ENCODE assay signal across 9 mouse cellular contexts in the genomic region with DNA sequence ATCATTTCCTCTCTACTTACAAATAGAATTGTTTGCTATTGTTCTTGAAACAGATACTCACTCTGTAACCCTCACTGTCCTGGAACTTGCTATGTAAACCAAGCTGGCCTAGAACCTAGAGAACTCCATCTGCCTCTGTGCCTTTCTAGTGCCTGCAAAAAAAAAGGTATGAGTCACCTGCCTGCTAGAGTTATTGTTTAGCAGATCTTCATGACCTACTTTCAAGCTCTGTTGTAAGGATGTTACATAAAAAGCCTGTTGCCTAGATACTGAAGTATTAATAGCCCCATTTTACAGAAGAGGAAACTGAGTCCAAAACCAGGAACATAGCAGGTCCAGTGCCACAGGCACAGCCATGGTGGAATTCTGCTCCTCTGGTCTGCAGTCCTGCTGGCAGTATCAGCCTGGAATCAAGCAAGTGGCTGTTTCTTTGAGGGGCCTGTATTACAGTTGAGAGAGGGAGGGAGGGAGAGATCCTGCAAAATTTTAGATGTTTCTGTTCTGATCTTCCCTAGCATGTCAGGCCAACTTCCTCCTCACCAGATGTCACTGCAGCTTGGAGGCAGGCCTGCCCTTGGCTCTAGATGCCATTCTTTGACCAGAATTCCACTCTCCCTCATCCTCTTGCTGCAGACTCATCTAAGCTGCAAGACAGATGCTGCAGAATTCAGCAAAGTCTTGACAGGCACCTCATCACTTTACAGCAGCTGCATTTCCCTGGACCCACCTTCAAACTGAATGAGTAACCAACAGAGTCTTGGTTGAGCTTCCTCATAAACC.
A peak's percentile ranks its signal among the peaks of the same experiment; 100 is the strongest.
DNase-seq lines count a peak whose midpoint lies in the region; TF ChIP-seq lines count a peak whose summit lies in the region.
"Had no signal": no experiment of that assay in that cellular context is flagged by ENCODE, and none has a peak within 500 bp of the region (broad histone marks: within the 10 kb centered on the region; RNA-seq: fewer than 3 reads in every experiment).

No protein-coding gene starts in this region.

- dilution Hi-C loops in CH12.LX (cut with MboI; ENCODE audit: extremely low pct_ligation_motif_present, extremely low pct_unique_long_range_greater_than_20kb, low sequenced_read_pairs) = no loop called here

- intact Hi-C loops in heart, adult 2 months (cut with DNase I) = no loop called here

- H3K9me3 ChIP-seq in CH12.LX (replicated peaks; ENCODE audit: low read length) = no peaks in the 10 kb centered on the region

- no peak overlapping the region for H3K4me2 ChIP-seq in CH12.LX (ENCODE audit: insufficient read depth, low read depth, poor library complexity, severe bottlenecking)
- H3K4me2 ChIP-seq in myocyte (ENCODE audit: low read depth) = no peak overlapping the region

- DNase-seq in layer of hippocampus, adult 11-12 months (ENCODE audit: low spot score) = peak; percentile 52
- no peak for DNase-seq in layer of hippocampus, postnatal 25 days (ENCODE audit: extremely low spot score in 1 of 2, low spot score in 1 of 2)
- peak; percentile 44 for DNase-seq in CH12.LX (ENCODE audit: extremely low read depth)
- peak; percentile 84 for DNase-seq in brain, adult 2 months (ENCODE audit: low read depth, low spot score)
- no peak for DNase-seq in heart, adult 2 months
- DNase-seq in kidney, adult 18-20 months = no peak
- DNase-seq in adrenal gland, postnatal 10 days = no peak

- H3K4me3 ChIP-seq in CH12.LX (replicated peaks in 1 of 3; ENCODE audit: low read depth in 2 of 3, low read length in 2 of 3, poor library complexity in 1 of 3) (no peak overlapping the region), myocyte (no peak overlapping the region)
- H3K4me3 ChIP-seq in heart, adult 2 months = no peak overlapping the region

- peaks cover 6 to 49% of the 10 kb centered on the region in 2 experiments; a peak in 3 of 4 replicates for H3K4me1 ChIP-seq in CH12.LX (ENCODE audit: control insufficient read depth in 1 of 2, insufficient read depth in 2 of 2)
- H3K4me1 ChIP-seq in heart, adult 2 months (ENCODE audit: control insufficient read depth, insufficient read depth, low read length) = peaks cover 1% of the 10 kb centered on the region; the same call in 1 of the 2 replicates

- no peaks in the 10 kb centered on the region for H3K27me3 ChIP-seq in CH12.LX (replicated peaks)
- no peaks in the 10 kb centered on the region for H3K27me3 ChIP-seq in myocyte (ENCODE audit: control insufficient read depth, insufficient read depth, insufficient read length)
- no peaks in the 10 kb centered on the region for H3K27me3 ChIP-seq in heart, adult 2 months (ENCODE audit: control insufficient read depth, insufficient read depth, low read length)

- TF ChIP-seq CTCF in CH12.LX (conservative IDR thresholded peaks at IDR 0.05 in 1 of 2, IDR thresholded peaks at IDR 0.05 in 1 of 2; ENCODE audit: low read depth in 2 of 2, low read length in 2 of 2) = no peak
- no peak for TF ChIP-seq CTCF in heart, adult 2 months (IDR thresholded peaks at IDR 0.05)

- no peak for TF ChIP-seq EP300 in CH12.LX (IDR thresholded peaks at IDR 0.05; ENCODE audit: low read length)
- no peak for TF ChIP-seq EP300 in heart, adult 2 months (IDR thresholded peaks at IDR 0.05; ENCODE audit: insufficient read depth, low read depth, low read length)

- H3ac ChIP-seq in myocyte (ENCODE audit: control insufficient read depth, insufficient read length) = no peak overlapping the region

- in situ Hi-C loops in CH12.LX (cut with MboI; ENCODE audit: low pct_ligation_motif_present, low pct_unique_long_range_greater_than_20kb, low sequenced_read_pairs) = no loop called here

- no peak for TF ChIP-seq POLR2A in CH12.LX (IDR thresholded peaks at IDR 0.05; ENCODE audit: low read depth, low read length)
- TF ChIP-seq POLR2A in myocyte (IDR thresholded peaks at IDR 0.05; ENCODE audit: insufficient read length, low read depth) = no peak
- TF ChIP-seq POLR2A in heart, adult 2 months (IDR thresholded peaks at IDR 0.05; ENCODE audit: insufficient read depth, low read depth, low read length) = no peak

- H3K27ac ChIP-seq in CH12.LX (ENCODE audit: insufficient read depth, low read depth) = no peak overlapping the region
- H3K27ac ChIP-seq in heart, adult 2 months = no peak overlapping the region
- H3K27ac ChIP-seq: macrophage had no signal

- H3K36me3 ChIP-seq in CH12.LX (replicated peaks in 1 of 2; ENCODE audit: control insufficient read depth in 1 of 2, insufficient read depth in 1 of 2, low read length in 1 of 2) (peaks cover 0 to 9% of the 10 kb centered on the region in 2 experiments), myocyte (ENCODE audit: control insufficient read depth, insufficient read depth) (no peaks in the 10 kb centered on the region)
- no peaks in the 10 kb centered on the region for H3K36me3 ChIP-seq in heart, adult 2 months (ENCODE audit: control insufficient read depth, insufficient read depth, low read length)

- no peak for TF ChIP-seq RAD21 in CH12.LX (IDR thresholded peaks at IDR 0.05; ENCODE audit: low read depth, low read length)

- H3K79me2 ChIP-seq in CH12.LX (replicated peaks; ENCODE audit: control insufficient read depth, extremely low read depth, insufficient read depth, poor library complexity, severe bottlenecking) (no peaks in the 10 kb centered on the region), myocyte (ENCODE audit: control insufficient read depth, insufficient read depth) (no peaks in the 10 kb centered on the region)
- no peaks in the 10 kb centered on the region for H3K79me2 ChIP-seq in heart, adult 2 months (replicated peaks; ENCODE audit: control insufficient read depth, insufficient read depth, low read length)

- H3K9ac ChIP-seq in CH12.LX (ENCODE audit: insufficient read depth, low read depth) = no peak overlapping the region
- H3K9ac ChIP-seq in heart, adult 2 months (ENCODE audit: low read depth, low read length) = no peak overlapping the region

TF ChIP-seq in CH12.LX, 34 proteins besides CTCF, POLR2A, EP300 and RAD21:
- TF ChIP-seq POLR2AphosphoS2 (IDR thresholded peaks at IDR 0.05; ENCODE audit: low read depth, low read length) (no peak), MEF2A (IDR thresholded peaks at IDR 0.05; ENCODE audit: borderline replicate concordance, low read depth, low read length) (no peak), HCFC1 (IDR thresholded peaks at IDR 0.05; ENCODE audit: low read depth, low read length) (no peak), SIN3A (IDR thresholded peaks at IDR 0.05; ENCODE audit: low read length) (no peak), MYC (IDR thresholded peaks at IDR 0.05; ENCODE audit: low read depth, low read length) (no peak), ZC3H11A (IDR thresholded peaks at IDR 0.05; ENCODE audit: low read depth, low read length) (no peak), UBTF (IDR thresholded peaks at IDR 0.05; ENCODE audit: low read depth, low read length) (no peak), GABPA (IDR thresholded peaks at IDR 0.05; ENCODE audit: insufficient replicate concordance, low read depth, low read length) (no peak)

TF ChIP-seq in myocyte, 11 proteins besides CTCF, POLR2A, EP300 and RAD21:
- peak; percentile 34 to 50 (median 43) for TF ChIP-seq MYOD1 (IDR thresholded peaks at IDR 0.05; ENCODE audit: control insufficient read depth in 1 of 3, insufficient read length in 2 of 3, low read depth in 2 of 3)
- no peak for TF ChIP-seq REST (IDR thresholded peaks at IDR 0.05; ENCODE audit: insufficient read depth, insufficient read length)
- TF ChIP-seq CEBPB (IDR thresholded peaks at IDR 0.05; ENCODE audit: insufficient read depth, poor library complexity, severe bottlenecking) = no peak
- peak in 1 of 3 experiments; percentile 20 for TF ChIP-seq MYOG (IDR thresholded peaks at IDR 0.05; ENCODE audit: control insufficient read depth in 1 of 3, insufficient read depth in 1 of 3, insufficient read length in 2 of 3, low read depth in 2 of 3)

Comparison
In these comparisons a context has a peak if more than half of its experiments do, and no peak if none do; other contexts are left out.
1. DNase-seq: peak in layer of hippocampus, adult 11-12 months (single experiment), CH12.LX (single experiment) and brain, adult 2 months (single experiment); none in layer of hippocampus, postnatal 25 days (0 of 2), heart, adult 2 months (0 of 2), kidney, adult 18-20 months (single experiment) and adrenal gland, postnatal 10 days (single experiment).